Mouse (Mus musculus) liver, embryonic 15.5 days (tissue): ENCODE measurements around the gene Icmt. TPM values are rescaled to one million over a fixed set of nuclear protein-coding genes. Genes with fewer than 3 reads are reported as not detected.

Experiments
- polyA plus RNA-seq: library from polyadenylated mRNA; unstranded; fragments of >200 nt; fragmentation: Nextera tagmentation; extraction: Ambion mirVana; gene quantifications from 2 replicates; pipeline ENCODE4 v1.2.1, GENCODE M21; 2015

Gene Icmt
- polyA plus RNA-seq, 1 experiment from 2014 or later, result 7.6 TPM

Other genes starting within 250 kb of the Icmt start
- gene Plekhg5, start 224.7 kb upstream of the Icmt start, polyA plus RNA-seq, result 5.1 and 5.9 TPM in 2 replicates
- 0.37 and 0.50 TPM in 2 replicates for gene Tnfrsf25, start 181.3 kb upstream of the Icmt start, polyA plus RNA-seq
- 1.5 and 2.0 TPM in 2 replicates for gene Espn, start 144.9 kb upstream of the Icmt start, polyA plus RNA-seq
- 0.14 TPM in 1 of 2 replicates, not detected in the other for gene Hes2, start 138.4 kb upstream of the Icmt start, polyA plus RNA-seq
- gene Acot7, start 119.1 kb upstream of the Icmt start, polyA plus RNA-seq, result 14.0 and 14.2 TPM in 2 replicates
- 0.76 and 1.2 TPM in 2 replicates for gene Gpr153, start 23.0 kb upstream of the Icmt start, polyA plus RNA-seq
- not detected in 2 replicates for gene Hes3, start 5.6 kb upstream of the Icmt start, polyA plus RNA-seq
- 0.08 TPM in 1 of 2 replicates, not detected in the other for gene Rnf207, start 21.8 kb downstream of the Icmt start, polyA plus RNA-seq
- gene Rpl22, start 28.5 kb downstream of the Icmt start, polyA plus RNA-seq, result 146 and 201 TPM in 2 replicates
- 0.03 and 0.16 TPM in 2 replicates for gene Chd5, start 41.4 kb downstream of the Icmt start, polyA plus RNA-seq
- 0.12 TPM in 2 replicates for gene Nphp4, start 179.5 kb downstream of the Icmt start, polyA plus RNA-seq
- 8.5 and 9.2 TPM in 2 replicates for gene Kcnab2, start 180.6 kb downstream of the Icmt start, polyA plus RNA-seq